Mouse (Mus musculus) stomach, embryonic 15.5 days (tissue): ENCODE data around the gene Cnp. TPM values are rescaled to one million over a fixed set of nuclear protein-coding genes. Genes with fewer than 3 reads are reported as not detected.
A peak's percentile ranks its signal among the peaks of the same experiment; 100 is the strongest.

Source experiments
- ATAC-seq: fragments of 200-750 bp; cut with Nextera tagmentation; 2 replicates; pipeline ENCODE4 v1.8.0; 2017; ENCODE audit warnings: low read depth, moderate number of reproducible peaks, moderate TSS enrichment; ENCODE audit not compliant: insufficient read depth, low FRiP score
- H3K27ac ChIP-seq: fragments of 300-500 bp; sonication (generic); 2 replicates; pipeline ENCODE4 v1.5.1; 2015; ENCODE audit warnings: mild to moderate bottlenecking, inconsistent platforms
- H3K27me3 ChIP-seq: fragments of 300-500 bp; sonication (generic); replicated peaks from 2 replicates; pipeline ENCODE4 v1.6.1; 2015; ENCODE audit warnings: inconsistent platforms
- H3K36me3 ChIP-seq: fragments of 300-500 bp; sonication (generic); 2 replicates; pipeline ENCODE4 v1.6.1; 2015; ENCODE audit warnings: inconsistent platforms
- H3K4me1 ChIP-seq: fragments of 300-500 bp; sonication (generic); 2 replicates; pipeline ENCODE4 v1.6.1; 2015; ENCODE audit warnings: inconsistent platforms
- H3K4me2 ChIP-seq: fragments of 300-500 bp; sonication (generic); 2 replicates; pipeline ENCODE4 v1.6.1; 2015; ENCODE audit warnings: mild to moderate bottlenecking, inconsistent platforms
- H3K4me3 ChIP-seq: fragments of 300-500 bp; sonication (generic); replicated peaks from 2 replicates; pipeline ENCODE4 v1.5.1; 2015; ENCODE audit warnings: inconsistent platforms
- H3K9ac ChIP-seq: fragments of 300-500 bp; sonication (generic); 2 replicates; pipeline ENCODE4 v1.6.1; 2015; ENCODE audit warnings: inconsistent platforms
- H3K9me3 ChIP-seq: fragments of 300-500 bp; sonication (generic); 2 replicates; pipeline ENCODE4 v1.6.1; 2016; ENCODE audit warnings: inconsistent platforms
- WGBS: fragments of 180-500 bp; shearing (Covaris S2); methylation state at CpG from one replicate; pipeline ENCODE4 v1.1.7; 2015; 5-methylcytosine and 5-hydroxymethylcytosine counted together
- polyA plus RNA-seq: library from polyadenylated mRNA; unstranded; fragments of >200 nt; fragmentation: Nextera tagmentation; extraction: Ambion mirVana; gene quantifications from 2 replicates; pipeline ENCODE4 v1.2.1, GENCODE M21; 2015

Gene Cnp
- polyA plus RNA-seq, 1 experiment from 2014 or later, result 35.3 TPM

GRCm38 (mm10) chr11:100628056-100628455 lies 53.4 kb downstream of the Cnp start:
- 90% methylated on average over 5 of the region's 5 CpGs for WGBS
- no peaks in the 10 kb centered on the region for H3K27me3 ChIP-seq

GRCm38 (mm10) chr11:100628862-100629352 lies 54.2 kb downstream of the Cnp start:
- Histone ChIP-seq H3K27ac (no peak overlapping the region), H3K4me1 (peaks cover 9% of the 10 kb centered on the region), H3K27me3 (no peaks in the 10 kb centered on the region), H3K4me3 (no peak overlapping the region), H3K9ac (no peak overlapping the region), H3K9me3 (no peaks in the 10 kb centered on the region), H3K36me3 (peaks cover 10% of the 10 kb centered on the region; the same call in 1 of the 2 replicates), H3K4me2 (no peak overlapping the region)
- no peak for ATAC-seq
- 40% methylated on average over 13 of the region's 13 CpGs for WGBS

More at GRCm38 (mm10) chr11:100628056-100628455, 53.4 kb downstream of the Cnp start:
- ATAC-seq, result no peak
- Histone ChIP-seq H3K4me2 (no peak overlapping the region), H3K9ac (no peak overlapping the region), H3K27ac (no peak overlapping the region), H3K9me3 (no peaks in the 10 kb centered on the region), H3K4me3 (no peak overlapping the region), H3K36me3 (peaks cover 10% of the 10 kb centered on the region; the same call in 1 of the 2 replicates), H3K4me1 (peaks cover 13% of the 10 kb centered on the region)

- no peak for ATAC-seq
- Histone ChIP-seq H3K4me1 (no peaks in the 10 kb centered on the region), H3K27me3 (peaks cover 3% of the 10 kb centered on the region; the same call in 1 of the 2 replicates), H3K4me2 (no peak overlapping the region), H3K27ac (no peak overlapping the region), H3K9me3 (no peaks in the 10 kb centered on the region), H3K36me3 (no peaks in the 10 kb centered on the region), H3K9ac (no peak overlapping the region), H3K4me3 (no peak overlapping the region)
- WGBS, result 72% methylated on average over 7 of the region's 7 CpGs
These were observed 59.8 kb downstream of the Cnp start for GRCm38 (mm10) chr11:100634530-100634929.

GRCm38 (mm10) chr11:100640159-100640906 lies 65.6 kb downstream of the Cnp start:
- no peak overlapping the region for H3K27ac ChIP-seq
- no peak overlapping the region for H3K9ac ChIP-seq
- H3K36me3 ChIP-seq, result no peaks in the 10 kb centered on the region
- no peak for ATAC-seq
- H3K27me3 ChIP-seq, result peaks cover 19% of the 10 kb centered on the region; the same call in 1 of the 2 replicates
- peak overlapping the region; percentile 81 for H3K4me2 ChIP-seq
- WGBS, result 7% methylated on average over 52 of the region's 52 CpGs
- H3K9me3 ChIP-seq, result no peaks in the 10 kb centered on the region
- H3K4me3 ChIP-seq, result peak overlapping the region; percentile 34
- peaks cover 7% of the 10 kb centered on the region for H3K4me1 ChIP-seq

Other genes starting within 250 kb of the Cnp start
- gene Gast, start 240.5 kb upstream of the Cnp start, polyA plus RNA-seq, result 15.1 and 16.3 TPM in 2 replicates
- gene Hap1, start 218.8 kb upstream of the Cnp start, polyA plus RNA-seq, result 15.5 and 16.7 TPM in 2 replicates
- gene Jup, start 177.1 kb upstream of the Cnp start, polyA plus RNA-seq, result 163 and 173 TPM in 2 replicates
- 57.6 and 61.7 TPM in 2 replicates for gene P3h4, start 160.1 kb upstream of the Cnp start, polyA plus RNA-seq
- 89.1 and 100 TPM in 2 replicates for gene Fkbp10, start 159.2 kb upstream of the Cnp start, polyA plus RNA-seq
- 108 TPM in 2 replicates for gene Nt5c3b, start 133.1 kb upstream of the Cnp start, polyA plus RNA-seq
- gene Klhl10, start 133.0 kb upstream of the Cnp start, polyA plus RNA-seq, result 0.51 and 0.59 TPM in 2 replicates
- 7.4 and 8.1 TPM in 2 replicates for gene Klhl11, start 102.2 kb upstream of the Cnp start, polyA plus RNA-seq
- gene Acly, start 46.9 kb upstream of the Cnp start, polyA plus RNA-seq, result 153 and 180 TPM in 2 replicates
- 0.24 and 0.37 TPM in 2 replicates for gene Ttc25, start 29.3 kb upstream of the Cnp start, polyA plus RNA-seq
- 57.3 and 57.6 TPM in 2 replicates for gene Nkiras2, start 44.3 kb downstream of the Cnp start, polyA plus RNA-seq
- gene Dnajc7, start 45.3 kb downstream of the Cnp start, polyA plus RNA-seq, result 213 and 214 TPM in 2 replicates
- 0.06 and 0.21 TPM in 2 replicates for gene Zfp385c, start 117.6 kb downstream of the Cnp start, polyA plus RNA-seq
- gene Dhx58, start 129.4 kb downstream of the Cnp start, polyA plus RNA-seq, result 2.8 and 4.0 TPM in 2 replicates
- 47.3 and 50.6 TPM in 2 replicates for gene Kat2a, start 137.6 kb downstream of the Cnp start, polyA plus RNA-seq
- gene Hspb9, start 138.9 kb downstream of the Cnp start, polyA plus RNA-seq, result not detected in 2 replicates
- 24.5 and 25.5 TPM in 2 replicates for gene Rab5c, start 163.3 kb downstream of the Cnp start, polyA plus RNA-seq
- 0.24 and 0.27 TPM in 2 replicates for gene Kcnh4, start 185.0 kb downstream of the Cnp start, polyA plus RNA-seq
- not detected in 2 replicates for gene Hcrt, start 188.0 kb downstream of the Cnp start, polyA plus RNA-seq
- gene Ghdc, start 196.1 kb downstream of the Cnp start, polyA plus RNA-seq, result 5.5 and 7.3 TPM in 2 replicates